Mouse (Mus musculus): ENCODE measurements at regions not wholly inside any gene's neighbourhood (a gene's known extent, or its start where the extent isn't known, plus 50 kb on each side); places are given as distances from the start of the nearest gene placed in this dataset.

- no peak for DNase-seq
Observed at GRCm38 (mm10) chr9:51379589-51379988, 50.9 kb upstream of the 1810046K07Rik start.

GRCm38 (mm10) chr9:51393921-51394320 is 65.2 kb upstream of the 1810046K07Rik start:
- no peak for DNase-seq

GRCm38 (mm10) chr9:51394372-51394771 is 65.7 kb upstream of the 1810046K07Rik start:
- peak; percentile 36 to 54 for DNase-seq

- no peak for DNase-seq
Observed at GRCm38 (mm10) chr9:51396801-51397200, 68.1 kb upstream of the 1810046K07Rik start.

GRCm38 (mm10) chr9:51397589-51398220 is 69.0 kb upstream of the 1810046K07Rik start:
- no peak for DNase-seq

- no peak for DNase-seq
Observed at GRCm38 (mm10) chr9:51398886-51399285, 70.2 kb upstream of the 1810046K07Rik start.

GRCm38 (mm10) chr9:51399356-51399755 is 70.6 kb upstream of the 1810046K07Rik start:
- no peak for DNase-seq

GRCm38 (mm10) chr9:51401779-51402178 is 73.1 kb upstream of the 1810046K07Rik start:
- no peak for DNase-seq

- no peak for DNase-seq
Observed at GRCm38 (mm10) chr9:51407978-51408377, 79.3 kb upstream of the 1810046K07Rik start.

- no peak for DNase-seq
Observed at GRCm38 (mm10) chr9:51418923-51419482, 90.3 kb upstream of the 1810046K07Rik start.

- no peak for DNase-seq
Observed at GRCm38 (mm10) chr9:51422553-51422952, 93.8 kb upstream of the 1810046K07Rik start.

- no peak for DNase-seq
Observed at GRCm38 (mm10) chr9:51423341-51423740, 94.6 kb upstream of the 1810046K07Rik start.

- no peak for DNase-seq
Observed at GRCm38 (mm10) chr9:51430426-51430825, 101.7 kb upstream of the 1810046K07Rik start.

GRCm38 (mm10) chr9:51437130-51437529 is 108.4 kb upstream of the 1810046K07Rik start:
- DNase-seq: no peak

- no peak for DNase-seq
Observed at GRCm38 (mm10) chr9:51441773-51442381, 113.2 kb upstream of the 1810046K07Rik start.

- DNase-seq: no peak
Observed at GRCm38 (mm10) chr9:51455690-51456089, 127.0 kb upstream of the 1810046K07Rik start.

- no peak for DNase-seq
Observed at GRCm38 (mm10) chr9:51462463-51463024, 133.8 kb upstream of the 1810046K07Rik start.

- DNase-seq: no peak
Observed at GRCm38 (mm10) chr9:51470031-51470430, 141.3 kb upstream of the 1810046K07Rik start.

- DNase-seq: no peak
Observed at GRCm38 (mm10) chr9:51476511-51477056, 147.9 kb upstream of the 1810046K07Rik start.

GRCm38 (mm10) chr9:51487840-51488239 is 159.1 kb upstream of the 1810046K07Rik start:
- DNase-seq: no peak

- DNase-seq: no peak
Observed at GRCm38 (mm10) chr9:51507265-51507913, 178.7 kb upstream of the 1810046K07Rik start.

- DNase-seq: no peak
Observed at GRCm38 (mm10) chr9:51517643-51518042, 188.9 kb upstream of the 1810046K07Rik start.

GRCm38 (mm10) chr9:51518376-51518775 is 189.7 kb upstream of the 1810046K07Rik start:
- DNase-seq: no peak
